Mouse (Mus musculus) thymus, adult 18-20 months (tissue): ENCODE data around the gene Gpx2.
"Not testable (repeated sequence)": the region's sequence is repeated elsewhere in the genome, so short reads cannot be mapped to it uniquely, and the experiment has no call there.

Experiments
- DNase-seq, 2 experiments: peaks; one replicate each; pipeline ENCODE4 v3.0.0; 2022; ENCODE audit warnings: mixed read lengths in 2 of 2

Gpx2 gene

GRCm38 (mm10) chr12:76803700-76804252 is 8.4 kb upstream of the Gpx2 start:
- DNase-seq, result peak in 1 of 2 experiments; percentile 17

GRCm38 (mm10) chr12:76803028-76803427 is 7.7 kb upstream of the Gpx2 start:
- no peak for DNase-seq

- no peak for DNase-seq
Observed at GRCm38 (mm10) chr12:76798008-76798720, 2.8 kb upstream of the Gpx2 start.

GRCm38 (mm10) chr12:76796938-76797539 is 1.7 kb upstream of the Gpx2 start:
- no peak for DNase-seq

- not testable (repeated sequence) for DNase-seq
Observed at GRCm38 (mm10) chr12:76792540-76792939, 2.8 kb downstream of the Gpx2 start.

- no peak for DNase-seq
Observed at GRCm38 (mm10) chr12:76790446-76791084, 4.8 kb downstream of the Gpx2 start.

- DNase-seq, result no peak
Observed at GRCm38 (mm10) chr12:76784056-76784619, 11.2 kb downstream of the Gpx2 start.

- DNase-seq, result no peak
Observed at GRCm38 (mm10) chr12:76780639-76781468, 14.5 kb downstream of the Gpx2 start.

GRCm38 (mm10) chr12:76779951-76780350 is 15.4 kb downstream of the Gpx2 start:
- DNase-seq, result no peak

- DNase-seq, result peak in 1 of 2 experiments; percentile 16
Observed at GRCm38 (mm10) chr12:76778305-76779083, 16.9 kb downstream of the Gpx2 start.

- no peak for DNase-seq
Observed at GRCm38 (mm10) chr12:76777845-76778244, 17.5 kb downstream of the Gpx2 start.

- no peak for DNase-seq
Observed at GRCm38 (mm10) chr12:76776898-76777297, 18.5 kb downstream of the Gpx2 start.

GRCm38 (mm10) chr12:76775132-76775531 is 20.2 kb downstream of the Gpx2 start:
- DNase-seq, result no peak

GRCm38 (mm10) chr12:76774652-76775051 is 20.7 kb downstream of the Gpx2 start:
- no peak for DNase-seq

- DNase-seq, result no peak
Observed at GRCm38 (mm10) chr12:76771540-76771939, 23.8 kb downstream of the Gpx2 start.

GRCm38 (mm10) chr12:76770841-76771500 is 24.4 kb downstream of the Gpx2 start:
- no peak for DNase-seq

GRCm38 (mm10) chr12:76765901-76766630 is 29.3 kb downstream of the Gpx2 start:
- peak in 1 of 2 experiments; percentile 25 for DNase-seq

GRCm38 (mm10) chr12:76765354-76765851 is 30.0 kb downstream of the Gpx2 start, which contains the start of the genes Churc1 and Fntb:
Churc1 (plus strand) TSS chr12:76765538.
Fntb (plus strand) TSS chr12:76765589.
- peak; percentile 85 to 92 for DNase-seq

GRCm38 (mm10) chr12:76752652-76753318 is 42.6 kb downstream of the Gpx2 start:
- DNase-seq, result peak; percentile 20 to 31
